In genomic region chr2:60283208-60283750, GRCm38 (mm10) we compare ENCODE assay signal across 8 mouse cellular contexts. TPM values are rescaled to one million over a fixed set of nuclear protein-coding genes. Genes with fewer than 3 reads are reported as not detected.
A peak's percentile ranks its signal among the peaks of the same experiment; 100 is the strongest.
DNase-seq lines count a peak whose midpoint lies in the region; ATAC-seq and TF ChIP-seq lines count a peak whose summit lies in the region.

No protein-coding gene starts in this region.

- H3K9me3 ChIP-seq in limb, embryonic 13.5 days = no peaks in the 10 kb centered on the region

- no peak for TF ChIP-seq POLR2A in thymus, adult 2 months (IDR thresholded peaks at IDR 0.05; ENCODE audit: control insufficient read depth, extremely low read depth, insufficient read depth, low read length, poor library complexity)
- TF ChIP-seq POLR2A in olfactory bulb, adult 2 months (IDR thresholded peaks at IDR 0.05; ENCODE audit: insufficient read depth, low read depth, low read length) = no peak

- no peak for TF ChIP-seq CTCF in thymus, adult 2 months (IDR thresholded peaks at IDR 0.05; ENCODE audit: borderline replicate concordance, control insufficient read depth, extremely low read depth, insufficient read depth, low read length, poor library complexity)
- no peak for TF ChIP-seq CTCF in olfactory bulb, adult 2 months (IDR thresholded peaks at IDR 0.05; ENCODE audit: insufficient read depth, low read depth, low read length)

- DNase-seq in embryo, embryonic 10.5 days (ENCODE audit: low spot score) = peak; percentile 11
- no peak for DNase-seq in embryo, embryonic 9.5 days (ENCODE audit: extremely low spot score)
- no peak for DNase-seq in thymus, adult 2 months
- no peak for DNase-seq in thymus, postnatal 25 days
- no peak for DNase-seq in testis, postnatal 14 days (ENCODE audit: low spot score)

- 59% methylated on average over 9 of the region's 9 CpGs for WGBS in thymus, adult 2 months
- 6% methylated on average over 9 of the region's 9 CpGs for WGBS in limb, embryonic 13.5 days
- WGBS in olfactory bulb, adult 2 months = 29% methylated on average over 9 of the region's 9 CpGs

- H3K4me1 ChIP-seq in thymus, adult 2 months (replicated peaks; ENCODE audit: control insufficient read depth, insufficient read depth, low read length) = peaks cover 9% of the 10 kb centered on the region
- peaks cover 13% of the 10 kb centered on the region; the same call in 1 of the 2 replicates for H3K4me1 ChIP-seq in limb, embryonic 13.5 days
- peaks cover 4% of the 10 kb centered on the region; the same call in 1 of the 2 replicates for H3K4me1 ChIP-seq in olfactory bulb, adult 2 months (ENCODE audit: control insufficient read depth, insufficient read depth, low read length)

- ATAC-seq in limb, embryonic 13.5 days (ENCODE audit: low FRiP score, low read depth) = no peak
- ATAC-seq in activated CD4-positive, CD25-positive, alpha-beta regulatory T cell, adult 4 months = no peak

- H3K27me3 ChIP-seq in thymus, adult 2 months (ENCODE audit: control insufficient read depth, insufficient read depth, low read length) = peaks cover 6% of the 10 kb centered on the region; the same call in 1 of the 2 replicates
- H3K27me3 ChIP-seq in limb, embryonic 13.5 days = no peaks in the 10 kb centered on the region

- H3K27ac ChIP-seq in thymus, adult 2 months (ENCODE audit: control insufficient read depth, insufficient read depth, low read length) = no peak overlapping the region
- no peak overlapping the region for H3K27ac ChIP-seq in limb, embryonic 13.5 days
- no peak overlapping the region for H3K27ac ChIP-seq in olfactory bulb, adult 2 months (ENCODE audit: insufficient read depth, low read depth, low read length)

- peak overlapping the region; percentile 43; the same call in 1 of the 2 replicates for H3K4me3 ChIP-seq in thymus, adult 2 months (ENCODE audit: control insufficient read depth, insufficient read depth, low read length)
- H3K4me3 ChIP-seq in limb, embryonic 13.5 days = peak overlapping the region; percentile 56
- peak overlapping the region; percentile 48 for H3K4me3 ChIP-seq in olfactory bulb, adult 2 months (ENCODE audit: insufficient read depth, low read depth, low read length)

- peak overlapping the region; percentile 74 for H3K9ac ChIP-seq in limb, embryonic 13.5 days

- H3K4me2 ChIP-seq in limb, embryonic 13.5 days (replicated peaks) = peak overlapping the region; percentile 92

- no peaks in the 10 kb centered on the region for H3K36me3 ChIP-seq in thymus, adult 2 months (ENCODE audit: control insufficient read depth, insufficient read depth, low read length)
- 0 out of 2 replicates have a peak, but pooled peaks cover under 1% of the 10 kb centered on the region for H3K36me3 ChIP-seq in limb, embryonic 13.5 days

RNA-seq across cellular contexts. Expression of gene Cd302, which starts 1.0 kb away (rescaled TPM):
- 5.8 and 7.4 TPM in 2 replicates for polyA plus RNA-seq in thymus, adult 2 months (2012; rRNA removed)
- 43.8 and 45.3 TPM in 2 replicates for polyA plus RNA-seq in limb, embryonic 13.5 days (2015; fragmentation: Nextera tagmentation; extraction: Ambion mirVana)
- not detected in 2 replicates for polyA plus RNA-seq in olfactory bulb, adult 2 months (2012; ENCODE audit: insufficient read depth, insufficient read length, low replicate concordance, missing spikeins)
- 1 to 10 TPM; 2.2 to 5.4 TPM for polyA plus RNA-seq in activated CD4-positive, CD25-positive, alpha-beta regulatory T cell, adult 4 months (2017; shearing (Covaris generic))
